ENCODE assay signal across 11 mouse cellular contexts in the genomic region with DNA sequence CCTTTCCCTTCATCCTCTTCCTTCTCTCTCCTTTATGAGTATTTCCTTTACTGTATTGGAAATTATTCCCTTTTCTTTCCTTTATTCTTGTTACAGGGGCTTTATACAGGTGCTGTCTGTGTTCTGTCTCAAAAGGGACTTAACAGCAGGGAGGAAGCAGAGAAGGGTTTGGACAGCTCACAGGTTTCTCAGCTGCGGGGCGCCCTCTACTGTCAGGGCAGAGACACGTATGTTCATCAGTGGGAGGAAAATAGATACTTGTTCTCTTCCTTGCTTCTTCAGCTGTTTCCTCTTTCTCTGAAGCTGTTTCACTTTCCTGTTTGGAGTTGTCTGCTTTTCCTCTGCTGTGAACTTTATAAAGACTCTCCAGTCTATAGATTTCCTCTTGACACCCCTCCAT. TPM values are rescaled to one million over a fixed set of nuclear protein-coding genes. Genes with fewer than 3 reads are reported as not detected.
DNase-seq lines count a peak whose midpoint lies in the region; ATAC-seq and TF ChIP-seq lines count a peak whose summit lies in the region.
"Had no signal": no experiment of that assay in that cellular context is flagged by ENCODE, and none has a peak within 500 bp of the region (broad histone marks: within the 10 kb centered on the region; RNA-seq: fewer than 3 reads in every experiment).

No protein-coding gene starts in this region.

- TF ChIP-seq CTCF in cortical plate, adult 2 months (IDR thresholded peaks at IDR 0.05; ENCODE audit: extremely low read depth, insufficient read depth, low read length): peak; percentile 52
- peak; percentile 50; the same call in 1 of the 2 replicates for TF ChIP-seq CTCF in small intestine, adult 2 months (IDR thresholded peaks at IDR 0.05; ENCODE audit: extremely low read depth, insufficient read length, insufficient replicate concordance, low read depth, low read length)

- no peak overlapping the region for H3K9ac ChIP-seq in forebrain, embryonic 16.5 days (replicated peaks; ENCODE audit: low read depth, low read length)
- H3K9ac ChIP-seq: embryonic facial prominence, embryonic 13.5 days; midbrain, embryonic 12.5 days; stomach, embryonic 15.5 days had no signal

- H3K27me3 ChIP-seq in small intestine, adult 2 months (ENCODE audit: control insufficient read depth, insufficient read depth, low read length): no peaks in the 10 kb centered on the region
- H3K27me3 ChIP-seq in midbrain, embryonic 10.5 days (ENCODE audit: low read depth, poor library complexity, severe bottlenecking): no peaks in the 10 kb centered on the region
- H3K27me3 ChIP-seq in forebrain, embryonic 16.5 days (replicated peaks; ENCODE audit: control insufficient read depth, insufficient read depth, low read length): no peaks in the 10 kb centered on the region
- H3K27me3 ChIP-seq: embryonic facial prominence, embryonic 13.5 days; midbrain, embryonic 12.5 days; stomach, embryonic 15.5 days had no signal

- peak; percentile 13 for DNase-seq in embryo, embryonic 10 days (ENCODE audit: low spot score)
- DNase-seq in embryo, embryonic 10.5 days (ENCODE audit: low spot score): no peak
- DNase-seq in ovary, postnatal 36 days (ENCODE audit: low spot score): peak; percentile 17
- DNase-seq in ovary, postnatal 14 days (ENCODE audit: low spot score): no peak
- no peak for DNase-seq in midbrain, embryonic 10.5 days (ENCODE audit: low spot score)

- no peaks in the 10 kb centered on the region for H3K36me3 ChIP-seq in small intestine, adult 2 months (ENCODE audit: control insufficient read depth, insufficient read depth, low read length)
- no peaks in the 10 kb centered on the region for H3K36me3 ChIP-seq in midbrain, embryonic 10.5 days
- H3K36me3 ChIP-seq in forebrain, embryonic 16.5 days (ENCODE audit: control insufficient read depth, insufficient read depth): no peaks in the 10 kb centered on the region
- H3K36me3 ChIP-seq: embryonic facial prominence, embryonic 13.5 days; midbrain, embryonic 12.5 days; stomach, embryonic 15.5 days had no signal

- H3K4me1 ChIP-seq in cortical plate, adult 2 months (ENCODE audit: control insufficient read depth, insufficient read depth, low read length): no peaks in the 10 kb centered on the region
- H3K4me1 ChIP-seq in small intestine, adult 2 months (ENCODE audit: control insufficient read depth, insufficient read depth, insufficient read length, low read length): no peaks in the 10 kb centered on the region; the same call in 1 of the 2 replicates
- H3K4me1 ChIP-seq in midbrain, embryonic 10.5 days: no peaks in the 10 kb centered on the region
- no peaks in the 10 kb centered on the region for H3K4me1 ChIP-seq in forebrain, embryonic 16.5 days (replicated peaks; ENCODE audit: control insufficient read depth, insufficient read depth, low read length)
- H3K4me1 ChIP-seq: embryonic facial prominence, embryonic 13.5 days; midbrain, embryonic 12.5 days; stomach, embryonic 15.5 days had no signal

- H3K27ac ChIP-seq in cortical plate, adult 2 months (ENCODE audit: insufficient read depth, low read length): no peak overlapping the region
- H3K27ac ChIP-seq in small intestine, adult 2 months (ENCODE audit: insufficient read depth, low read depth, low read length): no peak overlapping the region
- no peak overlapping the region for H3K27ac ChIP-seq in midbrain, embryonic 10.5 days (replicated peaks)
- no peak overlapping the region for H3K27ac ChIP-seq in forebrain, embryonic 16.5 days (ENCODE audit: low read length)
- H3K27ac ChIP-seq: embryonic facial prominence, embryonic 13.5 days; midbrain, embryonic 12.5 days; stomach, embryonic 15.5 days had no signal

- 74% methylated on average over 3 of the region's 3 CpGs for WGBS in small intestine, adult 2 months
- WGBS in midbrain, embryonic 10.5 days: 80% methylated on average over 3 of the region's 3 CpGs
- WGBS in forebrain, embryonic 16.5 days: 88% methylated on average over 3 of the region's 3 CpGs

- H3K4me3 ChIP-seq in cortical plate, adult 2 months (ENCODE audit: insufficient read depth, low read length): no peak overlapping the region
- H3K4me3 ChIP-seq in small intestine, adult 2 months (ENCODE audit: low read depth, low read length): no peak overlapping the region
- no peak overlapping the region for H3K4me3 ChIP-seq in midbrain, embryonic 10.5 days
- no peak overlapping the region for H3K4me3 ChIP-seq in forebrain, embryonic 16.5 days (replicated peaks; ENCODE audit: low read length)
- H3K4me3 ChIP-seq: embryonic facial prominence, embryonic 13.5 days; midbrain, embryonic 12.5 days; stomach, embryonic 15.5 days had no signal

- H3K9me3 ChIP-seq in midbrain, embryonic 10.5 days (replicated peaks): no peaks in the 10 kb centered on the region
- H3K9me3 ChIP-seq in forebrain, embryonic 16.5 days (ENCODE audit: control insufficient read depth, low read length): no peaks in the 10 kb centered on the region
- H3K9me3 ChIP-seq: embryonic facial prominence, embryonic 13.5 days; midbrain, embryonic 12.5 days; stomach, embryonic 15.5 days had no signal

- no peak for TF ChIP-seq POLR2A in cortical plate, adult 2 months (IDR thresholded peaks at IDR 0.05; ENCODE audit: extremely low read depth, insufficient read depth, low read length)
- no peak for TF ChIP-seq POLR2A in small intestine, adult 2 months (IDR thresholded peaks at IDR 0.05; ENCODE audit: low read depth, low read length)

- H3K4me2 ChIP-seq in forebrain, embryonic 16.5 days (ENCODE audit: low read length): no peak overlapping the region
- H3K4me2 ChIP-seq: embryonic facial prominence, embryonic 13.5 days; midbrain, embryonic 12.5 days; stomach, embryonic 15.5 days had no signal

- no peak for ATAC-seq in forebrain, embryonic 16.5 days

RNA-seq across cellular contexts. Expression of a gene that starts 28.1 kb away (rescaled TPM):
- polyA plus RNA-seq in cortical plate, adult 2 months (2012; rRNA removed): 0.35 and 0.45 TPM in 2 replicates
- not detected in 2 replicates for polyA plus RNA-seq in small intestine, adult 2 months (2012; rRNA removed)
- 0.16 and 0.54 TPM in 2 replicates for polyA plus RNA-seq in midbrain, embryonic 10.5 days (2016; fragmentation: Nextera tagmentation; extraction: Ambion mirVana)
- polyA plus RNA-seq in forebrain, embryonic 16.5 days (2015; fragmentation: Nextera tagmentation; extraction: Ambion mirVana): 0.24 and 0.39 TPM in 2 replicates

Comparison
In these comparisons a context has a peak if more than half of its experiments do, and no peak if none do; other contexts are left out.
1. DNase-seq: peak in embryo, embryonic 10 days (single experiment) and ovary, postnatal 36 days (single experiment); none in embryo, embryonic 10.5 days (single experiment), ovary, postnatal 14 days (single experiment) and midbrain, embryonic 10.5 days (single experiment).